Mouse (Mus musculus) lung, postnatal 25 days (tissue): ENCODE data around the gene Pdpn.
"Not testable (repeated sequence)": the region's sequence is repeated elsewhere in the genome, so short reads cannot be mapped to it uniquely, and the experiment has no call there.

Source experiments
- DNase-seq: peaks from one replicate; pipeline ENCODE4 v3.0.0; 2022; ENCODE audit warnings: low spot score

Pdpn gene

GRCm38 (mm10) chr4:143299325-143300070, at the start of gene Pdpn:
Gene Pdpn, minus strand, starts transcription at chr4:143299564.
- DNase-seq = peak; percentile 45

- no peak for DNase-seq
Measured at GRCm38 (mm10) chr4:143348678-143349077, 49.3 kb upstream of the Pdpn start.

- not testable (repeated sequence) for DNase-seq
Measured at GRCm38 (mm10) chr4:143345491-143345890, 46.1 kb upstream of the Pdpn start.

- DNase-seq = no peak
Measured at GRCm38 (mm10) chr4:143341470-143341869, 42.1 kb upstream of the Pdpn start.

DNA sequence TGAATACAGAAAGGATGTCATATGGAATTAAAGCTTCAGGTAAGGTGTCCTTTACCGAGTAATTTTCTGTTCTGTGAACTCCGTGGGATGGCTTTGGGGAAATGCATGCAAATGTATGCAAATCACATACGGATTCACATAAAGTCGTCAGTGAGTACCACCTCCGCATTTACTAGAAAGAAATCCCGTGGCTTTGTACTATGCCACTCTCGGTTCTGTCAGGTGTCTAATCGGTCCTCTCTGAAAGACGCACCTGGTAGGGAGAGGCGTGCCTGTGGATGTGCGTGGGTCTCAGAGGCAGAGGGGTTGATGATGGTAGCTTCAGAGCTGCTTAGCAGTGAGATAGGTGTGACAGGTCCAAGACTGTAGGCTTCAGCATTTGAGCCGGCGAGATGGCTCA, 40.4 kb upstream of the Pdpn start:
- DNase-seq = no peak

- DNase-seq = no peak
Measured at GRCm38 (mm10) chr4:143336096-143336495, 36.7 kb upstream of the Pdpn start.

- DNase-seq = no peak
Measured at GRCm38 (mm10) chr4:143334995-143335394, 35.6 kb upstream of the Pdpn start.

- DNase-seq = no peak
Measured at GRCm38 (mm10) chr4:143334145-143334544, 34.8 kb upstream of the Pdpn start.

GRCm38 (mm10) chr4:143331787-143332186, 32.4 kb upstream of the Pdpn start:
- no peak for DNase-seq

GRCm38 (mm10) chr4:143330566-143330965, 31.2 kb upstream of the Pdpn start:
- peak; percentile 3 for DNase-seq

DNA sequence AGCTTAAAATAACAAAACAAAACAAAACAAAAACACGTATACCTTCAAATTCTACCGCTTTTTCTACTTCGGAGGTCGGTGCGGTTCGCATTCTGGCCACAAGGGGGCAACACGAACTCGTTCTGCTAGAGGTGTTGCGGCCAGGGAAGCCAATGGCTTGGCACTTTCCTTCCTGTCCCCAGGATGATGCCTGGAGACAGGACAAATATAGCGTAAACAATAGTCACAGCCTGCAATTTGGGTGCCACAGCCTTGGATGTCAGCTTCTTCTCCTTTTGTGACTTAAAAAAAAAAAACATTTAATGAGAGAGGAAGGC, 26.2 kb upstream of the Pdpn start:
- DNase-seq = peak; percentile 65

DNA sequence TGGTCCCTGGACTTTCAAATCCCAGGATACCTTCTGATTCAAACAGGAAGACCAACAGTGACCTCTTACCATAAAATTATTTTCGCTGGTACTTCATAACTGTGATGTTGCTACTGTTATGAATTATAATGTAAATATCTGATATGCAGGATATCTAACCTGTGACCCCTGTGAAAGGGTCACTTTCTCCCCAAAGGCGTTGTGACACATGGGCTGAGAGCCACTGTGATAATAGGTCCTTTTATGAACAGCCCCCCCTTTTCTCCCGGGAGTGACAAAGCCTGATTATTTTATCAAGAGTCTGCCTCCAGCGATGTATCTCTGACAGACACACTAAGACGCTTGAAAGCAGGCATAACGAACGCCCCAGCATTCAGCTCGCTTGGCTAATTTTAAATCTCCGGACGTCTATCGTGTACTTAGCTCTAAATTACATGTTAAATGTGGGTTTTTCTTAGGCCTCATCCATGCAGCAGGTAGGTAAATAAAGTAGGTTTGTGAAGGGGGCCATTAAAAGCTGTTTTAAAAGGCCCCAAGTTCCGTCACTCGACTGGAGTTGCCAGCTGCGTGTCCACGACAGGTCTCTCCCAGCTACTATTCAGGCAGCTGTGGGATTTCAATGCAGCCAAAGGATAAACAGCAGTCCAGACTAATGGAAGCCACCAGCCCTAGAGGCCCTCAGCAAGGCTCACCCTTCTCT, 25.7 kb upstream of the Pdpn start:
- no peak for DNase-seq

DNA sequence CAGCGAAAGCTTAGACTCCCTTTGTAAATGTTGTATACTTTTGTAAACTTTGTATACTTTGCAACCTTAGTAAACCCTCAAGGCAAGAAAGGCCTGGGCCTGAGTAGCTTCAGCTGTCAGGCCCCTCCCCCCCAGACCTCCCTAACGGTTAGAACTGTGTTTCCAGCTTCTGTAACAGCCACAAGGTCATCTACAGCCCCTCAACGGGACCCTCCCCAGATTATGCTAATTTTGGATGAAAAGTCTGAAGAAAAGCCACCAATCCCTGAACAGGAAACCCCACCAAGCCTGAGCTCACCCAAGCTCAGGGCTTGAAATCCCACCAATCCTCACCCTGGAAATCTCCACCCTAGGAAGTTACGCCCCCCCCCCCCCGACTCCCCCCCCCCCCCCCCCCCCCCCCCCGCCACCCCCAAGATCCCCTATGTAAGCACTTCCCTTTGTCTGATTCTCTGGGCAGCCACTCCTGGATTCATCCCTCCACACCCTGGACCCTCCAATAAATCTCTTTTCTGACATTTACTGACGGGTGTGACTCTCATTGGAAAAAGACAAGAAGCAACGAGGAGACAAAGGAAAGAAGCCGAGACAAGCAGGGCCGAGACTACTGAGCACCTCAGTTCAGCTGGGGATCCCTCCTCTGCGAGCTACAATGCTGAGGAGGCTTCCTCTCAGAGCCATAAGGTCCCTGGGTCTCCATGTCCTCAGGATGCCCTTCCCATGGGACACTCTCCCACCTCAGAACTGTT, 25.0 kb upstream of the Pdpn start:
- DNase-seq = no peak

- DNase-seq = no peak
Measured at GRCm38 (mm10) chr4:143313299-143313698, 13.9 kb upstream of the Pdpn start.

DNA sequence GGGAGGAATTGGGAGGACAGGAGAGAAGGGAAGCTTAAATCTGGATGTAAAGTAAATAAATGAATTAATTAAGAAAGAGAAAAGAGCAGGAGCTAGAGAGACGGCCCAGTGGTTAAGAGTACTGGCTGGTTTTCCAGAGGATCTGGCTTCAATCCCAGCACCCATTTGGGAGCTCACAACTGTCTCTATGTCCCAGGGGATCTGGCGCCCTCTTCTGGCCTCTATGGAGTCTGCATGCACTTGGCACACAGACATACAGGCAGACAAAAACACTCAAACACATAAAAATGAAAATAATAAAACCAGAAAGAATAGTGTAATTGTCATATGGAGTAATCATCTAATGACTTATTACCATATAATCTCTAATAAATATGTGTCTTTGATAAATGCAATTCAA, 12.0 kb upstream of the Pdpn start:
- peak; percentile 26 for DNase-seq

DNA sequence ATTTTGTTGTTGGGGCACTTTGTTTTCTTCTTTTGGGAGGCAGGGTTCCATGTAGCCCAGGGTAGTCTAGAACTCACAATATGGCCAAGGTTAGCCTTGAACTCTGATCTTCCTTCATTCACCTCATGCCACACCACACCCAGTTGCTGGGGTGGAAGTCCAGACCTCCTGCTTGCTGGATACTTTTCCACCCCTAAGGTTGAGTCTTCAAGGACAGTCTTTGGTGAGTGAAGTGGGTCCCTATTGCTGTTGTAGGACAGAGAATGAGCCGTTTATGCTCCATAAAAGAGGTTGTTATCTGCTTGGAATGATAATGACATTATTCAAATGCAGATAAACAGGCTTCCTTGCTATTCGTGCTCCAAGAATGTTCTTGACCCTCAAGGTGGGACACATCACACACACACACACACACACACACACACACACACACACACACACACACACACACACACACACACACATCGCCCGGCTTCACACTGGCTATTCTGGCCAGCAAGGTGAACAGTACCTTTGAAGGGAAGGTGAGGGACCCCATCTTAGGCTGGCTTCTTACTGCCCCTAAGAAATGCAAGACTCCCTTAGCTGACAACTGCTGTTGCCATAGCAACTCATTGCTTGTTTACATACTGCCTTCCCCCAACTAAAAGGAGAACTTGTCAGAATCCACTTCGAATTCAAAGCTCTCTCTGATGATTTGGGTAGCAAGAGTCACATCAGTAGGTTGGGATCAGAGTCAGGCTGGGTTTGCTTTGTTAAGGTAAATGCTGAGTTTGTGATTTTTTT, 6.8 kb upstream of the Pdpn start:
- DNase-seq = no peak

- no peak for DNase-seq
Measured at GRCm38 (mm10) chr4:143305031-143305430, 5.7 kb upstream of the Pdpn start.

GRCm38 (mm10) chr4:143302279-143302890, 3.0 kb upstream of the Pdpn start:
- no peak for DNase-seq

- DNase-seq = no peak
Measured at GRCm38 (mm10) chr4:143301875-143302274, 2.5 kb upstream of the Pdpn start.

DNA sequence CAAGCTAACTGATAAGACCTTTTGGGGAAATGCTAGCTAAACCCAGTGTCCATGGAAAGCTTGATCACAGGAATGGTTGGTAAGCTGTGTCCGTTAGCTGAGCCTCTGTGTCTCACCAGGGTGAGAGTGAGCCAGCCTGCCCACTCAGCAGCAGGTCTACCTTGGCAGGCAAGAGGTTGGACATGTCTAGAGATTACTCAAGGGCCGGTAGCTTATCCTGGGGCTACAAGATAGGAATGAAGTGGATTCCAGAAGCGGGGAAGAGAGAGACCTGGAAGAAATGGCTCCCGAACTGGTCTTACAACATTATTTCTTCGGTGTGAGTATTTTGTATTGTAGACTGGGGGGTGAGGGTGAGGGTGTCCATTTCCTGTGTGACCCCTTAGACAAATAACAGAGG, 1.7 kb upstream of the Pdpn start:
- no peak for DNase-seq

DNA sequence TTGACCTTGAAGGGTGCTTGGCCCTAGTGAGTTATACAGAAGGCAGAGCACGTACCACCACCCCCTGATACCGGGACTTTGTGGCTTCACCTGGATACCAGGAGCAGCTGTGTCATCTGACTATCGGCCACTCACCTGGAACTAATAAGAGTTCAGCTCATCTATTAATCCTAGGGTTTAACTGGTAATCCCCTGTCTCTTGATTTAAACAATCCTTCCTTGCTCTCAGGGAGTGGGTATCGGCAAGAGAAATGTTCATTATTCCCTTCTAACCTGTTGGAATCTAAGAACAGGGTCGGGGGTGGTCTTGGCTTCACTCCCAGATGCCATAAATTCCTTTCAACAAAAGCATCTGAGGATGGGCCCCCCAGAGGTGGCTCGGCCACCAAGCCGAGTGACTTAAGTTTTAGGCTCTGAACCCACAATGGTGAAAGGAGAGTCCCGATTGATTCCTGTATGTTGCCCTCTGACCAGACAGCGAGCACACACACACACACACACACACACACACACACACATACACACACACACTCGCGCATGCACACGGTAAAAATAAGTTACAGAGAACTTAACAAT, 837 bp upstream of the Pdpn start:
- DNase-seq = no peak
